Mouse (Mus musculus): ENCODE data around the gene Nae1. TPM values are rescaled to one million over a fixed set of nuclear protein-coding genes. Genes with fewer than 3 reads are reported as not detected.

Gene Nae1
- polyA plus RNA-seq, 1 experiment from 2014 or later, result 108 TPM

GRCm38 (mm10) chr8:104509061-104510006, 25.1 kb downstream of the Nae1 start, which contains the start of gene Terb1:
Gene Terb1 (minus strand): TSS chr8:104509910.
- Histone ChIP-seq H3K9ac (peak within 1 kb of the TSS; percentile 80), H3K27me3 (no peaks in the 10 kb centered on the region), H3K4me1 (replicated peaks) (peaks cover 14% of the 10 kb centered on the region), H3K27ac (replicated peaks) (no peak within 1 kb of the TSS), H3K4me2 (peak within 1 kb of the TSS; percentile 96), H3K36me3 (peaks cover 16% of the 10 kb centered on the region), H3K4me3 (peak within 1 kb of the TSS; percentile 55), H3K9me3 (no peaks in the 10 kb centered on the region)
- peak; percentile 92 for ATAC-seq (ENCODE audit: low read depth)
- WGBS, result 2% methylated on average over 64 of the region's 64 CpGs

GRCm38 (mm10) chr8:104479091-104479490, 55.3 kb downstream of the Nae1 start:
- Histone ChIP-seq H3K27me3 (no peaks in the 10 kb centered on the region), H3K9ac (no peak overlapping the region), H3K36me3 (no peaks in the 10 kb centered on the region), H3K4me3 (no peak overlapping the region), H3K27ac (replicated peaks) (no peak overlapping the region), H3K9me3 (no peaks in the 10 kb centered on the region), H3K4me1 (replicated peaks) (no peaks in the 10 kb centered on the region), H3K4me2 (no peak overlapping the region)
- WGBS, result 59% methylated on average over 1 of the region's 1 CpGs
- no peak for ATAC-seq (ENCODE audit: low read depth)

GRCm38 (mm10) chr8:104472465-104472864, 62.0 kb downstream of the Nae1 start:
- no peak for ATAC-seq (ENCODE audit: low read depth)
- 81% methylated on average over 3 of the region's 3 CpGs for WGBS

GRCm38 (mm10) chr8:104467463-104467862, 67.0 kb downstream of the Nae1 start:
- no peak overlapping the region for H3K9ac ChIP-seq
- ATAC-seq (ENCODE audit: low read depth), result no peak
- H3K9me3 ChIP-seq, result no peaks in the 10 kb centered on the region
- 78% methylated on average over 2 of the region's 2 CpGs for whole genome bisulfite sequencing
- no peak overlapping the region for H3K4me3 ChIP-seq
- H3K27ac ChIP-seq (replicated peaks), result no peak overlapping the region
- no peak overlapping the region for H3K4me2 ChIP-seq
- H3K27me3 ChIP-seq, result no peaks in the 10 kb centered on the region
- no peaks in the 10 kb centered on the region for H3K4me1 ChIP-seq (replicated peaks)
- H3K36me3 ChIP-seq, result no peaks in the 10 kb centered on the region

More at GRCm38 (mm10) chr8:104472465-104472864, 62.0 kb downstream of the Nae1 start:
- Histone ChIP-seq H3K4me1 (replicated peaks) (no peaks in the 10 kb centered on the region), H3K27ac (replicated peaks) (no peak overlapping the region), H3K4me2 (no peak overlapping the region), H3K4me3 (no peak overlapping the region), H3K9me3 (no peaks in the 10 kb centered on the region), H3K27me3 (no peaks in the 10 kb centered on the region), H3K9ac (no peak overlapping the region), H3K36me3 (no peaks in the 10 kb centered on the region)

Other genes starting within 250 kb of the Nae1 start
- gene Cmtm2a, start 241.5 kb downstream of the Nae1 start, polyA plus RNA-seq (2015; fragmentation: Nextera tagmentation; extraction: Ambion mirVana), result not detected in 2 replicates
- not detected in 2 replicates for gene Gm45711, start 224.6 kb downstream of the Nae1 start, polyA plus RNA-seq (2015; fragmentation: Nextera tagmentation; extraction: Ambion mirVana)
- gene Cmtm1, start 224.5 kb downstream of the Nae1 start, polyA plus RNA-seq (2015; fragmentation: Nextera tagmentation; extraction: Ambion mirVana), result not detected in 2 replicates
- not detected in 2 replicates for gene Gm11020, start 213.1 kb downstream of the Nae1 start, polyA plus RNA-seq (2015; fragmentation: Nextera tagmentation; extraction: Ambion mirVana)
- gene Cmtm2b, start 212.4 kb downstream of the Nae1 start, polyA plus RNA-seq (2015; fragmentation: Nextera tagmentation; extraction: Ambion mirVana), result not detected in 2 replicates
- gene Cmtm3, start 195.2 kb downstream of the Nae1 start, polyA plus RNA-seq (2015; fragmentation: Nextera tagmentation; extraction: Ambion mirVana), result 54.3 and 60.0 TPM in 2 replicates
- gene Cmtm4, start 138.8 kb downstream of the Nae1 start, polyA plus RNA-seq (2015; fragmentation: Nextera tagmentation; extraction: Ambion mirVana), result 1.6 and 1.9 TPM in 2 replicates
- 95.5 and 104 TPM in 2 replicates for gene Dync1li2, start 91.6 kb downstream of the Nae1 start, polyA plus RNA-seq (2015; fragmentation: Nextera tagmentation; extraction: Ambion mirVana)
- gene Terb1, start 24.7 kb downstream of the Nae1 start, polyA plus RNA-seq (2015; fragmentation: Nextera tagmentation; extraction: Ambion mirVana), result 0.18 and 0.21 TPM in 2 replicates
- gene Car7, start 52 bp upstream of the Nae1 start, polyA plus RNA-seq (2015; fragmentation: Nextera tagmentation; extraction: Ambion mirVana), result 2.2 and 2.3 TPM in 2 replicates
- 17.9 and 19.7 TPM in 2 replicates for gene Pdp2, start 56.8 kb upstream of the Nae1 start, polyA plus RNA-seq (2015; fragmentation: Nextera tagmentation; extraction: Ambion mirVana)
- gene Cdh16, start 89.8 kb upstream of the Nae1 start, polyA plus RNA-seq (2015; fragmentation: Nextera tagmentation; extraction: Ambion mirVana), result 0.29 and 0.45 TPM in 2 replicates
- gene Rrad, start 96.7 kb upstream of the Nae1 start, polyA plus RNA-seq (2015; fragmentation: Nextera tagmentation; extraction: Ambion mirVana), result 3.7 and 4.9 TPM in 2 replicates
- gene Ciao2b, start 107.3 kb upstream of the Nae1 start, polyA plus RNA-seq (2015; fragmentation: Nextera tagmentation; extraction: Ambion mirVana), result 131 and 143 TPM in 2 replicates
- not detected in 2 replicates for gene Ces2a, start 199.4 kb upstream of the Nae1 start, polyA plus RNA-seq (2015; fragmentation: Nextera tagmentation; extraction: Ambion mirVana)